Mouse (Mus musculus) frontal cortex, postnatal 25 days (tissue): Measurements from ENCODE around the gene Akap13.

Experiments used
- DNase-seq, 2 experiments: peaks; one replicate each; pipeline ENCODE4 v3.0.0; 2022; ENCODE audit warnings: low spot score in 2 of 2

Gene Akap13

GRCm38 (mm10) chr7:75516716-75517619 is 61.6 kb downstream of the Akap13 start:
- DNase-seq: no peak

GRCm38 (mm10) chr7:75520531-75520930 is 65.2 kb downstream of the Akap13 start:
- no peak for DNase-seq

- DNase-seq: no peak
Measured at GRCm38 (mm10) chr7:75521199-75521598, 65.9 kb downstream of the Akap13 start.

GRCm38 (mm10) chr7:75522226-75522625 is 66.9 kb downstream of the Akap13 start:
- DNase-seq: no peak

- no peak for DNase-seq
Measured at GRCm38 (mm10) chr7:75524789-75525569, 69.6 kb downstream of the Akap13 start.

- no peak for DNase-seq
Measured at GRCm38 (mm10) chr7:75525716-75526401, 70.5 kb downstream of the Akap13 start.

- no peak for DNase-seq
Measured at GRCm38 (mm10) chr7:75528751-75529150, 73.4 kb downstream of the Akap13 start.

GRCm38 (mm10) chr7:75529857-75530437 is 74.6 kb downstream of the Akap13 start:
- DNase-seq: no peak

GRCm38 (mm10) chr7:75530642-75531041 is 75.3 kb downstream of the Akap13 start:
- DNase-seq: no peak

- DNase-seq: no peak
Measured at GRCm38 (mm10) chr7:75533079-75533478, 77.7 kb downstream of the Akap13 start.

- no peak for DNase-seq
Measured at GRCm38 (mm10) chr7:75536298-75536697, 81.0 kb downstream of the Akap13 start.

GRCm38 (mm10) chr7:75537567-75537966 is 82.2 kb downstream of the Akap13 start:
- no peak for DNase-seq

- DNase-seq: no peak
Measured at GRCm38 (mm10) chr7:75538513-75538912, 83.2 kb downstream of the Akap13 start.

GRCm38 (mm10) chr7:75539168-75539567 is 83.8 kb downstream of the Akap13 start:
- no peak for DNase-seq

- no peak for DNase-seq
Measured at GRCm38 (mm10) chr7:75549856-75550255, 94.5 kb downstream of the Akap13 start.

GRCm38 (mm10) chr7:75550791-75551336 is 95.5 kb downstream of the Akap13 start:
- no peak for DNase-seq

- no peak for DNase-seq
Measured at GRCm38 (mm10) chr7:75553002-75553666, 97.8 kb downstream of the Akap13 start.

- no peak for DNase-seq
Measured at GRCm38 (mm10) chr7:75553667-75554045, 98.3 kb downstream of the Akap13 start.

GRCm38 (mm10) chr7:75554065-75554464 is 98.7 kb downstream of the Akap13 start:
- DNase-seq: no peak

- no peak for DNase-seq
Measured at GRCm38 (mm10) chr7:75555940-75556339, 100.6 kb downstream of the Akap13 start.

- no peak for DNase-seq
Measured at GRCm38 (mm10) chr7:75558225-75558624, 102.9 kb downstream of the Akap13 start.
